Mouse (Mus musculus): ENCODE measurements around the gene Hecw2. TPM values are rescaled to one million over a fixed set of nuclear protein-coding genes. Genes with fewer than 3 reads are reported as not detected.

Gene Hecw2
- polyA plus RNA-seq, 1 experiment from 2014 or later: 7.6 TPM

GRCm38 (mm10) chr1:53772967-53773366 is 422.0 kb downstream of the Hecw2 start:
- 92% methylated on average over 3 of the region's 3 CpGs for WGBS
- peaks cover 3% of the 10 kb centered on the region; the same call in 1 of the 2 replicates for H3K4me1 ChIP-seq
- no peaks in the 10 kb centered on the region for H3K27me3 ChIP-seq
- no peak overlapping the region for H3K4me2 ChIP-seq
- H3K4me3 ChIP-seq: no peak overlapping the region
- ATAC-seq (ENCODE audit: insufficient number of reproducible peaks, insufficient read depth, low FRiP score, low TSS enrichment, low read depth): no peak
- H3K36me3 ChIP-seq: peaks cover 3% of the 10 kb centered on the region; the same call in 1 of the 2 replicates
- H3K9me3 ChIP-seq: no peaks in the 10 kb centered on the region
- no peak overlapping the region for H3K9ac ChIP-seq
- no peak overlapping the region for H3K27ac ChIP-seq

GRCm38 (mm10) chr1:53771476-53771875 is 423.5 kb downstream of the Hecw2 start:
- Histone ChIP-seq H3K9me3 (no peaks in the 10 kb centered on the region), H3K36me3 (peaks cover 3% of the 10 kb centered on the region; the same call in 1 of the 2 replicates), H3K27me3 (no peaks in the 10 kb centered on the region), H3K9ac (no peak overlapping the region), H3K4me3 (no peak overlapping the region), H3K4me1 (peaks cover 3% of the 10 kb centered on the region; the same call in 1 of the 2 replicates), H3K4me2 (no peak overlapping the region), H3K27ac (no peak overlapping the region)
- 92% methylated on average over 6 of the region's 6 CpGs for WGBS
- ATAC-seq (ENCODE audit: insufficient number of reproducible peaks, insufficient read depth, low FRiP score, low TSS enrichment, low read depth): no peak

GRCm38 (mm10) chr1:53766112-53766511 is 428.9 kb downstream of the Hecw2 start:
- no peak overlapping the region for H3K9ac ChIP-seq

GRCm38 (mm10) chr1:53757316-53757715 is 437.7 kb downstream of the Hecw2 start:
- H3K9me3 ChIP-seq: no peaks in the 10 kb centered on the region
- WGBS: 87% methylated on average over 4 of the region's 4 CpGs
- no peak overlapping the region for H3K27ac ChIP-seq
- no peak for ATAC-seq (ENCODE audit: insufficient number of reproducible peaks, insufficient read depth, low FRiP score, low TSS enrichment, low read depth)
- H3K27me3 ChIP-seq: no peaks in the 10 kb centered on the region
- no peak overlapping the region for H3K9ac ChIP-seq
- no peaks in the 10 kb centered on the region for H3K4me1 ChIP-seq
- peaks cover 18% of the 10 kb centered on the region for H3K36me3 ChIP-seq
- no peak overlapping the region for H3K4me2 ChIP-seq
- H3K4me3 ChIP-seq: no peak overlapping the region

More at GRCm38 (mm10) chr1:53766112-53766511, 428.9 kb downstream of the Hecw2 start:
- no peak overlapping the region for H3K4me3 ChIP-seq
- no peaks in the 10 kb centered on the region for H3K9me3 ChIP-seq
- H3K27ac ChIP-seq: no peak overlapping the region
- H3K4me2 ChIP-seq: no peak overlapping the region
- H3K36me3 ChIP-seq: peaks cover 22% of the 10 kb centered on the region
- no peaks in the 10 kb centered on the region for H3K27me3 ChIP-seq
- H3K4me1 ChIP-seq: no peaks in the 10 kb centered on the region
- 62% methylated on average over 2 of the region's 2 CpGs for WGBS
- ATAC-seq (ENCODE audit: insufficient number of reproducible peaks, insufficient read depth, low FRiP score, low TSS enrichment, low read depth): no peak

Small RNA genes lying within 50 kb of the gene (microRNA-seq; reads per million reads assigned to microRNA genes)
- gene Mir7681: not detected

Other genes starting within 250 kb of the Hecw2 start
- gene Ccdc150, start 55.5 kb upstream of the Hecw2 start, polyA plus RNA-seq (2015; fragmentation: Nextera tagmentation; extraction: Ambion mirVana): 0.18 and 0.28 TPM in 2 replicates
- gene Gtf3c3, start 243.8 kb upstream of the Hecw2 start, polyA plus RNA-seq (2015; fragmentation: Nextera tagmentation; extraction: Ambion mirVana): 26.3 and 26.5 TPM in 2 replicates

Data from embryonic facial prominence, embryonic 13.5 days (tissue).